Mouse (Mus musculus): ENCODE results near the gene Tjp2. TPM values are rescaled to one million over a fixed set of nuclear protein-coding genes. Genes with fewer than 3 reads are reported as not detected.
A peak's percentile ranks its signal among the peaks of the same experiment; 100 is the strongest.

Tjp2 gene
- polyA plus RNA-seq, 1 experiment from 2014 or later, result 38.6 TPM

DNA sequence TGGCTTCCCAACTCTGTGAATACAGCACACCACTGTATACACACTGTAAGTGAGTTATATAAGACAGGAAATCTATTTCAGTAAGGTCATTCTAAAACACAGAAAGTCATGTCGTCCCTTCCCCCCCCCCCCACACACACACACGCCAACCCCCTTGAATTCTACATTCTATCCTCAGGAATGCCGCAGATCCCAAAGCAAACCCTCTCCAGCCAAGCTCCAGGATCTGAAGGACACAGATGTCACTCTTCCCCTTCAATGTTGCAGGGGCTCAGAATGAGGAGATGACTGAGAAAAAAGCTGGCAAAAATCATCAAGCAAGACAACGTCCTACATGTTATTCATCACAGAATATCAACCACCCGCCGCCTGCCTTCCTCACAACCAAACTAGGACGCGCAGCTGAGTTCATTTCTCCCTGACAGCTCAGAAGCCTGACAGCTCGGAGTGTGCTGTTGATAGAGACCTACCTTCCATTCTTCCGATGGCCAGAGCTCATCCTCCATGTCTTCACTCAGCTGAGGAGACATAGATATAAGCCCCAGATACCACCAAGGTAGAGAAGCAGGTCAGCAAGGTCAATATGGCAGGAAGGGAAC lies 178.3 kb downstream of the Tjp2 start:
- Histone ChIP-seq H3K27me3 (no peaks in the 10 kb centered on the region), H3K4me1 (peaks cover 28% of the 10 kb centered on the region), H3K27ac (peak overlapping the region; percentile 65), H3K4me3 (no peak overlapping the region), H3K9ac (no peak overlapping the region), H3K36me3 (no peaks in the 10 kb centered on the region), H3K4me2 (peak overlapping the region; percentile 17), H3K9me3 (no peaks in the 10 kb centered on the region)
- ATAC-seq (ENCODE audit: borderline replicate concordance, extremely low read depth, low FRiP score, low TSS enrichment), result peak; percentile 41; the same call in 1 of the 2 replicates
- 47% methylated on average over 10 of the region's 10 CpGs for WGBS

Other genes starting within 250 kb of the Tjp2 start
- 1.4 and 1.5 TPM in 2 replicates for gene Fam189a2, start 194.0 kb downstream of the Tjp2 start, polyA plus RNA-seq (2015; fragmentation: Nextera tagmentation; extraction: Ambion mirVana)
- gene Fxn, start 55.6 kb upstream of the Tjp2 start, polyA plus RNA-seq (2015; fragmentation: Nextera tagmentation; extraction: Ambion mirVana), result 52.3 and 54.6 TPM in 2 replicates